16 mouse cellular contexts compared by ENCODE assay signal in genomic region chr19:31228385-31228784, GRCm38 (mm10).
"Had no signal": no experiment of that assay in that cellular context is flagged by ENCODE, and none has a peak within 500 bp of the region (broad histone marks: within the 10 kb centered on the region; RNA-seq: fewer than 3 reads in every experiment).

No protein-coding gene starts in this region.

- H3K27me3 ChIP-seq: megakaryocyte, embryonic 14.5 days; midbrain, embryonic 12.5 days; midbrain, embryonic 15.5 days; neural tube, embryonic 12.5 days; stomach, embryonic 15.5 days had no signal

- H3K4me2 ChIP-seq: lung, embryonic 14.5 days; midbrain, embryonic 12.5 days; midbrain, embryonic 15.5 days; neural tube, embryonic 12.5 days; stomach, embryonic 15.5 days had no signal

- H3K27ac ChIP-seq: liver, embryonic 14.5 days; macrophage; midbrain, embryonic 12.5 days; midbrain, embryonic 15.5 days; neural tube, embryonic 12.5 days; stomach, embryonic 15.5 days; stomach, postnatal 0 days had no signal

- H3K4me1 ChIP-seq: midbrain, embryonic 12.5 days; midbrain, embryonic 15.5 days; neural tube, embryonic 12.5 days; stomach, embryonic 15.5 days had no signal

- H3K4me3 ChIP-seq: megakaryocyte, embryonic 14.5 days; midbrain, embryonic 12.5 days; midbrain, embryonic 15.5 days; neural tube, embryonic 12.5 days; stomach, embryonic 15.5 days had no signal

- H3K36me3 ChIP-seq: midbrain, embryonic 12.5 days; midbrain, embryonic 15.5 days; neural tube, embryonic 12.5 days; stomach, embryonic 15.5 days had no signal

- H3K9me3 ChIP-seq: megakaryocyte, embryonic 14.5 days; midbrain, embryonic 12.5 days; midbrain, embryonic 15.5 days; neural tube, embryonic 12.5 days; stomach, embryonic 15.5 days had no signal

- ATAC-seq: midbrain, embryonic 15.5 days had no signal

- H3K9ac ChIP-seq: liver, embryonic 14.5 days; lung, embryonic 14.5 days; midbrain, embryonic 12.5 days; midbrain, embryonic 15.5 days; neural tube, embryonic 12.5 days; stomach, embryonic 15.5 days had no signal

- DNase-seq: lung, adult 18-20 months; lung, embryonic 14.5 days; lung, postnatal 10 days; lung, postnatal 36 days; right cerebral cortex, postnatal 14 days; thymus, adult 2 months; thymus, postnatal 25 days; thymus, postnatal 4 days had no signal
